Mouse (Mus musculus) heart, postnatal 14 days (tissue): Measurements from ENCODE around the gene Gm9887. TPM values are rescaled to one million over a fixed set of nuclear protein-coding genes. Genes with fewer than 3 reads are reported as not detected.
"Not testable (repeated sequence)": the region's sequence is repeated elsewhere in the genome, so short reads cannot be mapped to it uniquely, and the experiment has no call there.

Experiments
- DNase-seq, 2 experiments: peaks; one replicate each; pipeline ENCODE4 v3.0.0; 2021 to 2022
- intact Hi-C: fragments of 180-260 bp; cut with DNase I; formaldehyde crosslinking; loops from one replicate; pipeline ENCODE4 v1.15.1; 2025
- microRNA-seq, 2 experiments: library from miRNA; unstranded; fragments of <30 nt; microRNA quantifications; one replicate each; pipeline ENCODE4 v1.2.0; 2021 to 2022
- total RNA-seq, 2 experiments: library from RNA; stranded (reverse); gene quantifications; 2 replicates each; pipeline ENCODE4 v1.2.3; 2021

The Gm9887 gene
- total RNA-seq, 2 experiments from 2014 or later, result 1.1 TPM; not detected in 1

DNA sequence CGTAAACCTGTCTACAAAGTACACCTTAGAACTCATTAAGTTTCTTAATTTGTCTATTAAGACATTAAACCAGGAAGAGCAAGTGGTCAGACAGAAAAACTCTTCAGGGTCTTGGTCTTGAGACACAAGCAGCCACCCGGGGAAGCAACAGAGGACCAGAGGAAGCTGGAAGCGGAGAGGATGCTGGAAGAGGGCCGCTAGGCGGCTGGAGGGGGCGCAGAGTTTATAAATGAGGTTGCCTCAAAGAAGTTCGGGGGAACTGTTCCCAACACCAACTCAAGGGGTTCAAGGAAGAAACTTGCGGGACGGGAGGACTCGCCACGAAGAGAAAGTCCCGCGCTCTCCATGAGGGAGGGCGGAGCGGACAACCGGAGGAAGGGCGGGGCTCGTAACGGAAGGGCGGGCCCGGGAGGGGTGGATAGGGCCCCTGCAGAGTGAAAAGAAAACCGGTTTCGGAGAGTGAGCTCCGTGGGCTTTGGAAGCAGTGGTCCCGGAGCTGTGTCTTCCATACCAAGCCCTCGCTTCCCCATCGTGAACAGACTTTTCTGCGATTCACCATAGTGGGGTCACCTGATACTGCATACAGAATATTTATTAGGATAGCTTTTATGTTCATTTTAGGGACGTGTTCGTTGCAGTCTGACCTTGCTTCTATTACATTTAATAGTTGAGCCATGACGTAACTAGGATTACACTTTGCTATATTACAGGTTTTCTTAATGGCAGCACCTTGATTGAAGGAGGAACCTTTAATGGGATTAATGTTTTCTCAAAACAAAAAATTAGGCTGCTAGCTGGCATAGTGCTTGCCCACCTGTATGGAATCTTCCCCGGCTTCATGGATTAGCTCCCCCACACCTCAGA is 8.1 kb downstream of the Gm9887 start:
- intact Hi-C loops, result no loop called here
- DNase-seq, result peak; percentile 82 to 85

DNA sequence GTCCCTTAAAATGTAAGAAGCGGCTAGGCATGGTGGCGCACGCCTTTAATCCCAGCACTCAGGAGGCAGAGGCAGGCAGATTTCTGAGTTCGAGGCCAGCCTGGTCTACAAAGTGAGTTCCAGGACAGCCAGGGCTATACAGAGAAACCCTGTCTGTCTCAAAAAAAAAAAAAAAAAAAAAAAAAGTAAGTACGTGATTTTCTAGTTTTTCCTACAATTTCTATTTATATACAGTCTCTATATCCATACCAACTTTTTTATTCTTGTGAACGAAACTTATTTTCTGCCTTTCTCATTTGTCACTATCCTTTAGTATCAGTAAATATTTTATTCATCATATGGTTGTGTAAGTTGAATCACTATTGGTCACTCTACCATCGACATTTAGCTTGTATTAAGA is 9.1 kb downstream of the Gm9887 start:
- intact Hi-C loops, DNase-seq: not testable (repeated sequence)

DNA sequence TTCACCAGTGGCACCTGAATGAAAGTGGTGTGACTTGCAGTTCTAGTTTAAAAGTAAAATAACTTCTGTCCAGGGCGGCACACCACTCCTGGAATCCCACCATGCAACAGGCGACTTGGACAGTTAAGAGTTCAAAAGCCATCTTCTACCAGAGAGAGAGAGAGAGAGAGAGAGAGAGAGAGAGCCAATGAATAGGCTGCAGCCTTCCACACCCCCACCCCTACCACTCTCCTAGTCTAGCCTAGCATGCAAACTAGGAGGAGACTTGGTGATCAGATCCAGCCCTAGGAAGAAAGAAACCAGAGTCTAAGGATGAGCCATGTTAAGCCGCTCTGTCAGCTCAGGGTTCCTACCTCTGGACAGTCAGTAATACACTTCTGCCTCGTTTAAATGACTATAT is 9.9 kb downstream of the Gm9887 start:
- DNase-seq, result no peak
- intact Hi-C loops, result no loop called here

DNA sequence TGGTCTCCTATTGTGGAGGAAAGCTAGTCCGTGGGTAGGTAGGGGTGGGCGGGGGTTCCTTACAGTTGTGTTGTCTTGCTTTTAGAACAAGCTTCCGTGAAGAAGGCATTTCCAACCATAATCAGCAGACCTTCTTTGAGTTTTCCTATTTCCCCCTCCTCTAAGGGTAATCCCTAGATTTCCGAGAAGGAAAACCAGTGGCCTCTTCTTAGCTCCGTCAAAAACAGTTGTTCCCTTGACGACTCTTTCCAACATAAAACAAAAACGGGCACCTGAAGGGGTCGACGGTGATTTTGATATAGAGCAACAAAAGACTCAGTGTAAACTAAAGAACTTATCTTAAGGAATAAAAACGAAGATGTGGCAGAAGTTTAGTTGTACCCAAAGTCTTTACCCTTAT is 10.3 kb downstream of the Gm9887 start:
- no peak for DNase-seq
- intact Hi-C loops, result no loop called here

DNA sequence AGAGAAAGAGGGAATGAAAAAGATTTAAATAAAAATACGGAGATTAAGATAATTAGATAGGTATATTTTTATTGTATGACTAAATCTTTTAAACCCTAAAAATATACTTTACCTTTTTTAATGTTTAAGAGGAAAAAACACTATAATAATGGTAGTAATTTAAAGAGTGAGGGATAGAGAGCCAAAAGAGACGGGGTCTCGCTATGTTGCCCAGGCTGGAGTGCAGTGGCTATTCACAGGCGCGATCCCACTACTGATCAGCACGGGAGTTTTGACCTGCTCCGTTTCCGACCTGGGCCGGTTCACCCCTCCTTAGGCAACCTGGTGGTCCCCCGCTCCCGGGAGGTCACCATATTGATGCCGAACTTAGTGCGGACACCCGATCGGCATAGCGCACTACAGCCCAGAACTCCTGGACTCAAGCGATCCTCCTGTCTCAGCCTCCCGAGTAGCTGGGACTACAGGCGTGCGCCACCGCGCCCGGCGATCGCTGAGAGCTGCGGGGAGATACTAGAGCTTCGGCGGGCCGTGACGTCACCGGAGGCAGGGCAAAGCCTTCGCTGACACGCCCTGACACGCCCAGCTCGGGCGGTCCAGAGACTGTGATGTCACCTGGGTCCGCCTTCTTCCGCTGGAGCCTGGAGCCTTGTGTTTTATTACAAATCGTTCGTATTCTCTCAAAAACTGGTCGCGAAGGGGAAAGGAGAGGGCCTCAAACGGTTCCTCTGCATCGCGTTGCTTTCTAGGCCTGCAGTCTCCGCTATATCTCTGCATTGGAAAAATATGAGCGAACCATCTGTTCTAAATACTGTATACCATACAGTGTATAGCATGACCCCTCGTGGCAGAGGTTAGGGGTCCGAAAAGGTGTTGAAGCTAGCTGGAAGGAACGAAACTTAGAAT is 11.0 kb downstream of the Gm9887 start:
- DNase-seq, result peak; percentile 99 to 100
- intact Hi-C loops, result not testable (repeated sequence)

DNA sequence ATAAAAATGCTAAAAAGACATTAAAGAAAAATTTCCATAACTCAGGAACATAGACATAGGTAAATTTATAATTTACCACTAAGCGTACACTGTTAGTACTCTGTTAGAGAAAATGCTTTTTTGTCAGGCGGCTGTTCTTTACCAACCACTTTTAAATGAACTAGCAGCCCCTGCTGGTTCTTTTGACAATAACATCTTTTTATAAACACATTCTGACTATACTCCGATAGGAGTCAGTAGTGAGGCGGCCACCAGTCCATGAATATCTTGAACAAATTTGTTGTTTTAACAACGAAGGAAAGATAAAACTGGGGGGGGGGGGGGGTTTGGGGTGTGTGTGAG is 11.6 kb downstream of the Gm9887 start:
- peak; percentile 28 to 46 for DNase-seq
- intact Hi-C loops, result no loop called here

DNA sequence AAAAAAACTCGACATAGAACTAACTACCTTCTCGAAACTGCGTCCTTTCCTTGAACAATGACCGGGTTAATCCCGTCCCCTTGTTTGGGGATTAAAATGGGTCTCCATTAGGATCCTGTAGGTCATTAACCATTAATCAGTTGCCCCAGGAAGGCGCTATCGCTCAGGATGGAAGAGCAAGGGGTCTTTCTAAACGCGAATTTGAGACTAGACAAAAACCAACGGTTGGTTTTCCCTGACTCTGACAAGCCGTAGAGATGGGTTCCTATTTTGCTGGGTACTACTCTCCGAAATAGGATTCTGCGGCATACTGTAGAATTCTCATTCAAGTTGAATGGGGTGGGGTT is 15.0 kb downstream of the Gm9887 start:
- intact Hi-C loops, result no loop called here
- DNase-seq, result no peak

DNA sequence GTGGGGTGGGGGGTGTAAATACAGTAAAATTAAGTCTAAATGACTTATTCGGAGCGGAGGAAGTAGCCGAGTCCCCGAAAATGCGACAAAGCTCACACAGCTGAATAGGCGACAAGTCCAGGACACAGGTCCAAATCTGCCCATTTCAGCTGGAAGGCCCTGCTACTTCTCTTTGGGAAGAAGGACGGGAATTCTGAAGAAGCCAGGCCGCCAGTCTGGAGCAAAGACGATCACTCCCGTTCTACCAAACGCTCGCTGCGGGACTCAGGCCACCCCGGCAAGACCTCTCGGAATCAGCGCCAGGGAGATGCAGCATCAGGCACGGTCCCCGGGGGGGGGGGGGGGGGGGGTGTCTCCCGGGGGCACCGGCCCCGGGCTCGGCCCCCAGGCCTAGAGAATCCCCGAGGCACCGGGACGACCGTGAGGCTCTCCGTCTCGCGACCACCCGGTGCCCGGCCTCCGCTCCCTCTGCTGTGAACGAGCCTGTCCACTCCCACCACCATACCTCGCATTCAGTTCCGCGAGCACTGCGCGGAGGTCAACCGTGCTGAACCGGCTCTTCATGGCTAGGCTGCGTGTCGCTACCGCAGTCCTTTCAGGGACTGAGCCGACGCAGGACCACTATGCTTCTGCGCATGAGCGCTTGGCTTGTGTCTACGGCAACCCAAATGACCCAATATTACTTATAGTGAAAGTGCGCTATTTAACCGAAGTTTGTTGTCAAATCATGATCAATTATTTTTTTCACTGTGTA is 15.5 kb downstream of the Gm9887 start, which contains the start of gene Nemf:
Gene Nemf, minus strand, starts transcription at position 620 of the 754 bp plus-strand sequence.
- peak; percentile 81 to 85 for DNase-seq
- intact Hi-C loops, result no loop called here

DNA sequence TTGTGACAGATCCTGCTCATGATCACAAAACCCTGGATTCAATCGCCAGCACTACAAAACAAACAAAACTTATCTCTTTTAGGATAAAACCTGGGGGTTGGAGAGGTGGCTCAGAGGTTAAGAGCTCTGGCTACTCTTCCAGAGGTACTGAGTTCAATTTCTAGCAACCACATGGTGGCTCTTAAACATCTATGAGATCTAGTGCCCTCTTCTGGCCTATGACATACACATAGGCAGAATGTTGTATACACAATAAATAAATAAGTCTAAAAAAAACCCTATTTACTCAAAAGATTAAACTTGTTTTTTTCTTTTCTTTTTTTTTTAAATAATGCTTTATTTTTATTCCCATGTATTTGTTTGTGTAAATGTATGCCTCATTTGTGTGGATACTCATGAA is 20.6 kb downstream of the Gm9887 start:
- intact Hi-C loops, result loop anchor here (5.0 kb wide), 1 partner anchor 346 kb away; no protein-coding TSS in a partner anchor
- no peak for DNase-seq

DNA sequence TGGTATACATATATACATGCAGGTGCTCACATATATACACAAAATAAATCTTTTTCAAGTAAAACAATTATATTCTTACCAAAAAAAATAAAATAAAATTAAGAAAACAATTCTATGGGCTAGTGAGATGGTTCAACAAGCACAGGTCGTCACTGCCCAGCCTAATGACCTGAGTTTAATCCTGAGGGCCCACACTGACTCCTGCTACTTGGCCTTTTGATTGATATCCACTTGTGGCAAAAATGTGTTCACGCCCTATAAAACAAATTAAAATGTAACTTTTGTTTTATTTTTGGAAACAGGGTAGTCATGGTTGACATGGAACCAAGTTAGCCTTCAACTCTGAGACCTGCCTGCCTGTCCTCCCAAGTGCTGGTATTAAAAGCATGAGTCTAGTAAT is 22.3 kb downstream of the Gm9887 start:
- no peak for DNase-seq
- intact Hi-C loops, result loop anchor here (5.0 kb wide), 1 partner anchor 347 kb away; no protein-coding TSS in a partner anchor

DNA sequence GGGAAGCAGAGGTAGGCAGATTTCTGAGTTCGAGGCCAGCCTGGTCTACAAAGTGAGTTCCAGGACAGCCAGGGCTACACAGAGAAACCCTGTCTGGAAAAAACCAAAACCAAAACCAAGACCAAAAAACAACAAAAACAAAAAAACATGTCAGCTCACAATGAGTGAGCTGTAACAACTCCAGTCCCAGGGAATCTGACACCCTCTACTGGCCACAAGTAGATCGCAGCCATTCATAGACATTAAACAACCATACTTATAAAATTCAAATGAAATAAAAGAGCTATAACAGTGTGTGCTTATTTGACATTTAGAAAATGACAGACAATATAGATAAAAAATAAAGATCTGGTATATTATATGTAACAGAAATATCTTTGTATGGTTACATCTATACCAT is 38.7 kb downstream of the Gm9887 start:
- peak in 1 of 2 experiments; percentile 42 for DNase-seq
- intact Hi-C loops, result no loop called here

DNA sequence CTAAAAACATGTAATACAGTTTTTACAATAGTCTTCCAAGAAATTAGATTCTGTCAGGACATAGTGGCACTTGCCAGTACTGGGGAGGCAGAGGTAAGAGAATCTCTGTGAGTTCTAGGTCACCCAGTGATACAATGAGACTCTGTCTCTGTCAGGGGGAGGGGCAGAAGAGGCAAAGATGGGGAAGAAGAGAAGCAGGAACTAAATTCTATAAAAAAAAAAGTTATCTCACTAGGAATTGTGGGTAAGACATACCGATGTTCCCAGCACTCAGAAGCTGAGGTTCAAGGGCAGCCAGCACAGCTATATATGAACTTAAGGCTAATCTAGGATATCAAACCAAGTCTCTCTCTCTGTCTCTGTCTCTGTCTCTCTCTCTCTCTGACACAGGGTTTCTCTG is 40.1 kb downstream of the Gm9887 start:
- no peak for DNase-seq
- intact Hi-C loops, result no loop called here

DNA sequence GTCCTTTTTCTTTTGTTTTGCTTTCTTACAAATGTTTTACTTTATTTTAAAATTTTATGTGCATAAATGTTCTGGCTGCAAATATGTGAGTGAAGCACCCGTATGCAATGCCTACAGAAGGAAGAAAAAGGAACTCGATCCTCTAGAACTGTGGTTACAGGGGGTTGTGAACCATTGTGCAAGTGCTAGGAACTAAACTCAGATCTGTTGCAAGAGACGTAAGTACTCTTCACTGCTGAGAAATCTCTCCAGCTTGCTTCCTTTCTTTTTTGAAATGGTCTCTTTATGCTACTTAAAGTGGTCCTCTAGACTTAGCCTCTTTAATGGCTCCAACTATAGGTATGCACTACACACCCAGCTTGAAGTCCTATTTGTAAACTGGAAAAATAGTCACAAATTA is 41.1 kb downstream of the Gm9887 start:
- intact Hi-C loops, result no loop called here
- no peak for DNase-seq

Small RNAs within 50 kb of the gene (microRNA-seq; reads per million reads assigned to microRNA genes)
- gene Gm47299 (0 reads per million in 2 experiments), gene Gm47305 (0 reads per million in 2 experiments)

Other genes starting within 250 kb of the Gm9887 start
- 1,000 to 10,000 TPM; 1,350 to 1,379 TPM for gene Rps29, start 213.3 kb downstream of the Gm9887 start, total RNA-seq
- 1 to 10 TPM in 1 of 2 experiments, not detected in 1; 1.0 TPM for gene Lrr1, start 203.6 kb downstream of the Gm9887 start, total RNA-seq
- 100 to 1,000 TPM; 211 to 226 TPM for gene Rpl36al, start 188.4 kb downstream of the Gm9887 start, total RNA-seq
- 10 to 100 TPM; 22.6 to 25.3 TPM for gene Mgat2, start 188.3 kb downstream of the Gm9887 start, total RNA-seq
- gene Gm49383, start 175.4 kb downstream of the Gm9887 start, total RNA-seq, result 1 to 10 TPM; 2.9 to 4.1 TPM
- under 1 TPM; 0.76 TPM for gene Dnaaf2, start 174.0 kb downstream of the Gm9887 start, total RNA-seq
- 1 to 10 TPM; 2.4 to 3.1 TPM for gene Gm49384, start 168.2 kb downstream of the Gm9887 start, total RNA-seq
- gene Pole2, start 144.3 kb downstream of the Gm9887 start, total RNA-seq, result 1 to 10 TPM; 1.6 to 2.0 TPM
- gene Klhdc1, start 131.3 kb downstream of the Gm9887 start, total RNA-seq, result 10 to 100 TPM; 18.1 to 21.1 TPM
- 10 to 100 TPM; 90.6 to 93.1 TPM for gene Klhdc2, start 75.8 kb downstream of the Gm9887 start, total RNA-seq
- 10 to 100 TPM; 26.1 to 28.5 TPM for gene Nemf, start 15.3 kb downstream of the Gm9887 start, total RNA-seq
- 10 to 100 TPM; 51.8 to 57.0 TPM for gene Arf6, start 308 bp downstream of the Gm9887 start, total RNA-seq
- 1 to 10 TPM; 3.3 to 3.6 TPM for gene Vcpkmt, start 210.6 kb upstream of the Gm9887 start, total RNA-seq